Mouse (Mus musculus) urinary bladder, postnatal 25 days (tissue): ENCODE results near the gene Gdf9.

Experiments
- DNase-seq: peaks from one replicate; pipeline ENCODE4 v3.0.0; 2022; ENCODE audit warnings: low spot score

The Gdf9 gene

GRCm38 (mm10) chr11:53445562-53445961, 14.7 kb downstream of the Gdf9 start:
- no peak for DNase-seq

- DNase-seq = no peak
Measured at GRCm38 (mm10) chr11:53446183-53446582, 15.4 kb downstream of the Gdf9 start.

- no peak for DNase-seq
Measured at GRCm38 (mm10) chr11:53447996-53448395, 17.2 kb downstream of the Gdf9 start.

- no peak for DNase-seq
Measured at GRCm38 (mm10) chr11:53448529-53448928, 17.7 kb downstream of the Gdf9 start.

GRCm38 (mm10) chr11:53450070-53450705, 19.4 kb downstream of the Gdf9 start:
- DNase-seq = no peak

- DNase-seq = no peak
Measured at GRCm38 (mm10) chr11:53451361-53451760, 20.5 kb downstream of the Gdf9 start.

- no peak for DNase-seq
Measured at GRCm38 (mm10) chr11:53452396-53452795, 21.6 kb downstream of the Gdf9 start.

GRCm38 (mm10) chr11:53453031-53453430, 22.2 kb downstream of the Gdf9 start:
- no peak for DNase-seq

- DNase-seq = peak; percentile 55
Measured at GRCm38 (mm10) chr11:53456474-53457371, 25.9 kb downstream of the Gdf9 start, which contains the start of the genes Gm10447 and Shroom1. Gene Gm10447 (minus strand): TSS chr11:53457110. Gene Shroom1 (plus strand): TSS chr11:53457205.

GRCm38 (mm10) chr11:53457372-53457954, 26.6 kb downstream of the Gdf9 start:
- DNase-seq = peak; percentile 29

- DNase-seq = no peak
Measured at GRCm38 (mm10) chr11:53458996-53459395, 28.2 kb downstream of the Gdf9 start.

- no peak for DNase-seq
Measured at GRCm38 (mm10) chr11:53460192-53460591, 29.4 kb downstream of the Gdf9 start.

- no peak for DNase-seq
Measured at GRCm38 (mm10) chr11:53461727-53462126, 30.9 kb downstream of the Gdf9 start.

- DNase-seq = no peak
Measured at GRCm38 (mm10) chr11:53463551-53464424, 33.0 kb downstream of the Gdf9 start.

GRCm38 (mm10) chr11:53466231-53466971, 35.6 kb downstream of the Gdf9 start:
- DNase-seq = peak; percentile 78

GRCm38 (mm10) chr11:53469294-53469967, 38.6 kb downstream of the Gdf9 start:
- no peak for DNase-seq

- DNase-seq = peak; percentile 88
Measured at GRCm38 (mm10) chr11:53469968-53470695, 39.3 kb downstream of the Gdf9 start, which contains the start of gene Gm9837. Gene Gm9837 (minus strand): TSS chr11:53470479.

GRCm38 (mm10) chr11:53472709-53473108, 41.9 kb downstream of the Gdf9 start:
- no peak for DNase-seq

GRCm38 (mm10) chr11:53475620-53476019, 44.8 kb downstream of the Gdf9 start:
- no peak for DNase-seq

GRCm38 (mm10) chr11:53477833-53478232, 47.0 kb downstream of the Gdf9 start:
- no peak for DNase-seq
